Mouse (Mus musculus) natural killer cell, adult 2 months (primary cell): ENCODE data around the gene Pif1.

Experiments used
- DNase-seq, 2 experiments: peaks; one replicate each; pipeline ENCODE4 v3.0.0; 2022; ENCODE audit warnings: low spot score in 2 of 2

The Pif1 gene

GRCm38 (mm10) chr9:65593596-65593995, 6.6 kb downstream of the Pif1 start:
- DNase-seq: no peak

DNA sequence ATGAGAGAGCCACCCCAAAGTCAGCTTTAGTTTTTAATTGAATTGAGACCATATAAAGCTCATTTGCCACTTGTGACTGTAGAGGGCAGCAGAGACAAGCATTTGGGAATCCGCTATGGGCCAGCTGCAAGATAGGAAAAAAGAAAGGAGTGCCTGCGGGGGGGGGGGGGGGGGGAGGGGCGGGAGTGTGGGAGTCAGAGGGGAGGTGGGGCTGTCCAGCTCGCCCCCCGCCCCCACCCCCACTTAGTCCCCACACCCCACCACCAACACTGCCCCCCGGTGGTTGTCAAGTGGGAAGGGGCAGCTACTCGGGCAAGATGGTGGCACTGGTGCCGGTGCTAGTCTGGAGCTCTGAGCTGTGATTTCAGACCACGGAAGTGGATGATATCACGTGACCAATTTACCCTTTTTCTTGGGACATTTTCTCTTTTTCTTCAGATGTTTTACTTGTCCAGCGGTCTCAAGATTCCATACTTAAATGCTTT, 11.8 kb downstream of the Pif1 start:
- peak in 1 of 2 experiments; percentile 38 for DNase-seq

- DNase-seq: no peak
Observed at GRCm38 (mm10) chr9:65600951-65601350, 14.0 kb downstream of the Pif1 start.

GRCm38 (mm10) chr9:65603401-65604102, 16.6 kb downstream of the Pif1 start:
- DNase-seq: no peak

DNA sequence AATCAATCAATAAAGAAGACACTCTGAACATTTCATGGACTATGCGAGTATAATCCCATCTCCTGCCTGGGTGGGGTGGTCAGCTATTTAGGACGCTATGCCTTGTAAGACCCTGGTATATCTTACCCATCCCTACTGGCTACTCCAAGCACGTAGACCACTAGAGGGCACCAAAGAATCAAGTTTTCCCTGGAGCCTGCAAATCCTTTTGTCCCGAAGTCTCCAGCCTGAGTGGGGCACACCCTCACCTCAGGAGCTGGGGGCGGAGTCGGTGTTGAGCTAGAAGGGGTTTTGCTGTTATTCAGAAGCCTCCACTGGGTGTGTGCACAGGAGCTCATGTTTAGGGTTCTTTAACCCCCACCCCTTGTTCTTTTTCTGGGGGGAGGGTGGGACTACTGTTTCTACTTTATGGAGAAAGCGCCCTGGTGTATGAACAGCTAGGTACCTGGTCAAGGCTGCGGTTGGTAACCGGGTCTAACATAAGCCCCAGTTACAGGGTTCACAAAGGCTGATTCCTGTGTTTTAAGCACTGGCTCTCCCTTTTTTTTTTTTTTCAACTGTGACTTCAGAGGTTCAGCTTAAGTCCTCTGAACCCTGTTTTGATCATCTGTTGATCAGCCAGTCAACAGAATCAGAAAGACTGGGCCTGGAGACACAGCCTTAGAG, 18.6 kb downstream of the Pif1 start:
- DNase-seq: peak in 1 of 2 experiments; percentile 27

DNA sequence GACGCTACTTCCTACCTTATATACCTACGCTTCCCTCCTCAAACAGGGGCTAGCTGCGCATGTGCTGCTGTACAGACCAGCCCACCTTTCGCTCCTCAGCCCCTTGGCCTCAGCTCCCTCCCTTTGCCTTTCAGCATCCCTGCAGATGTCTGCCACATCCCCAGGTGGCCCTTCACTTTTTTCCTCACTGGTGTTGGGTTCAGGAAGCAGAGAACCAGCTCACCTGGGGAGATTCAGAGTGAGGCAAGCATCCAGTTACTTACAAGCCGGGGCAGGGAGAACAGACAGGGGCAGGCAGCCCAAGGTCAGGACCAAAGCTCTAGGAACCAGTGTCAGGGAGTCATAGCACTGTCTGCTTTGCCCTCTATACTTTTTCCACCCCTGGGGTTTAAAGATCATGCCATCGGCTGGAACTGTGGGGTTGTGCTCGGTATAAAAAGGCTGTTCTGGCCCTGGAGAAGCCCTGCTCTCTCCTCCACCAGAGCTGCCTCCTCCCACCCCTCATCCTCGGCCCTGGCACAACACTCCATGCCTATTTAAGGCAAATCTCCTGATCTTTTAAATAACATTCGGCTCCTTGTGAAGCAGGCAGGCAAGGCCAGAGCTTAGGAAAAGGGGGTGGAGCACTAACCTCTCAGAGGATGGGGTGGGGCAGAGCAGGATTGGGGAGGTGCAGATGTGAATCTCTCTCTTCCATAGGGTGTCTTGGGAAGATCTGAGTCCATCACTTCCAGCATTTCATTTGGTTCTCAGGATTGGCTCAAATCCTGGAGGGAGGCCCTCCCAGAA, 19.6 kb downstream of the Pif1 start:
- DNase-seq: no peak

DNA sequence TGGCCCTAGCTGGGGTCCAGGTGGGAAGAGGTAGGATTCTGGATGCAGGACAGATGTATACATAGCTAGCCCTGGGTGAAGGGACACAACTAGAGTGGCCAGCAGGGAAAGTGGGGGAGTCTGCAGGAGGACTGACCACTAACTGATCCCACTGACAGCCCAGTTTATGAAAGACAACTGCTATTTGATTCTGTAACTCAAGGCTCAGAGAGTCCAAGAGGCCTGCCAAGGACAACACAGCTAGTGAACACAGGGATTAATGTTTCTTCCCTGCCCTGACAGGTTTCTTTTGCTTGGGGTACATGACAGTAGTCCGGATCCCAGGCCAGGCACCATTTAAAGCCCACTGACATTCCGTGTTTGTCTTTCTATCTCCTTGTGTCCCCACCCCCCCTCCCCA, 20.2 kb downstream of the Pif1 start:
- DNase-seq: no peak

- DNase-seq: no peak
Observed at GRCm38 (mm10) chr9:65611969-65612486, 25.1 kb downstream of the Pif1 start.

DNA sequence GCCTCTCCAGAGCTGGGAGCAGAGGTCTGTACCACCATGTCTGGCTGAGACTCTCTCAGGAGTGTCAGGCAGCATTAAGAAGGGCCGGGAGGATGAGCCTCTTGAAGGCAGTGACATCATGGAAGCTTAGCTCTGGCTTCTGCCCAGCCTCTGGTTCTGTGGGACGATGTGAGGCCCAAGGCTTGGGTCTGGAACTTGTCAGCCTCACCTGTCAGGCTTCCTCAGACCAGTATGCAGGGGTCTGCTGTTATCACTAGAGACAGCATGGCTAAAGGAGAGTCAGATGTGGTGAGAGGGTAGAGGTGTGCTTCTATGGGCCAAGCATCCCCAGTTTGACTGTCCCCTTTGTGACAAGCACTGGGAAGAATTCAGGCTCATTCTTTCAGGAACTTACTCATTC, 26.1 kb downstream of the Pif1 start:
- no peak for DNase-seq

DNA sequence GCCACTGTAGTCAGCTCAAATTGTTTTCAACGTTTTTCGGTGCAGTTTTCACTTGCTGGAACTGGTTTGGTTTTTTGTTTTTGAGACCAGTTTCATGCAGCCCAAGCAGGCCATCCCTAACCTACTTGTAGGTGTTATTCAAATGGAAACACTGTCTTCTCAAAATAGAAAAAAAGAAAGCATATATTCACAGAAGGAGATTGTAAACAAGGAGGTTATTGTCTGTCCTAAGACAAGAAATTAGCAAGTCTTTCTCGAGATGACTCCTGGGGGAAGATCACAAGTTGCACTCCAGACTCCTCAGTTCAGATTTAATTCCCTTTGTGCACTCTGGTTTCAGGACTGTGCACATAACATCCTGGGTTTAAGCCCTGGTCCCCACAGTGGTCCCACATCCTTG, 32.4 kb downstream of the Pif1 start:
- DNase-seq: no peak

GRCm38 (mm10) chr9:65621196-65621595, 34.2 kb downstream of the Pif1 start:
- DNase-seq: no peak

DNA sequence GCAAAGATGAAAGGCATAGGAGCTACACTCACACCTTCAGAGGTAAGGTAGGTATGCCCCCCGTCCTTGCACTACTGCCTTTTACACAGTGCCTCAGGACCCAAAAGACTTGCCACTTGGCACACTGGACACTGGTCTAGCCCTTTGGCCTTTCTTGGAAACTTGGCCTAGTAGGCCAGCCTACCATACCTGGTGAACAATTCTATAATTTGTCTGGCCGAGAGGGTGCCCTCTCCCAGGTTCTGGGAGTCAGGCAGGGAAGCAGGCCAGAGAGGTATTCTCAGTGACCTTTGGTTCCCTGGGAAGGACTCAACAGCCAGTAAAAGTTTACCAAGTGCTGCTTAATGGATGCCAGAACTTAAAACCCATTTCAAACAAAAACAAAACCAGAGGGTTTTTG, 34.7 kb downstream of the Pif1 start:
- DNase-seq: no peak

GRCm38 (mm10) chr9:65622826-65623225, 35.9 kb downstream of the Pif1 start:
- no peak for DNase-seq

- DNase-seq: no peak
Observed at GRCm38 (mm10) chr9:65624266-65624665, 37.3 kb downstream of the Pif1 start.

- no peak for DNase-seq
Observed at GRCm38 (mm10) chr9:65629025-65629766, 42.2 kb downstream of the Pif1 start, which contains the start of gene Rbpms2. Rbpms2 (plus strand) TSS chr9:65629648.

DNA sequence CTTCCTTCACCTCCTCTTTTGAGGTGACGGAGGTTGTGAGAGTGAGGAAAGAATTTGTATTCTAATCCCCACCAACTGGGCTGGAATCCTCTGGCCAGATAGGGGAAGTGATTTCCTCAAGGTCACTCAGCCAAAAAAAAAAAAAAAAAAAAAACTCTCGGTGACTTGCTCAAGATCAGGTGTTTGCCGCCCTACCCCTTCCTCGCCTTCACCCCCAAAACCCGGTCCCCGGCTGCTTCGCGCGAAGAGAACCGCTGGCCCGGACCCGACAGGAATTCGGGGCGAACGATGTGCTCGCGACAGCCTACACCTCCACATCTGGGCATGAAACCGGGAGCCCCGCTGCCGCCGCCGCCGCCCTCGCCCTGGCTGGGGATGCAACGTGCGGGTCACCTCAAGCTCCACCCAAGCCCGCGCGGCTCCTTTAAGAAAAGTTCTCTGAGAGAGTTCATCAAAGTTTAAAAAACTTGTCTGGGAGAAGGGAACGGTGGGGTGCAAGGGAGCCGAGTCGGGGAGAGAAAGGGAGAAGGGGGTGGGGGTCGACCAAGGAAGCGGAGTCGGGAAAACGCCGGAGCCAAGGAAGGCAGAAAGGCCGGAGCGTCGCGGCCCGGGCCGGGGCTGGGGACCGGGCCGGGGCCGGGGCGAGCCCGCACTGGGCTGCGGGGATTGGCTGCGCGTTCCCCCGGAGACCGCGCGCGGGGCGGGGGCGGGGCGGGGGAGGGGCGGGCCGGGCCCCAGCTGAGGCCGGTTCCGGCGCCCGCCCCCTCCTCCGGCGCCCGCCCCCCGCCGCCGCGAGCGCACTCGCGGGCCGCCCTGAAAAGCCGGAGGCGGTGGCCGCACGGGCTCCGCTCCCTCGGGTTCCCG, 43.0 kb downstream of the Pif1 start:
- DNase-seq: peak in 1 of 2 experiments; percentile 12

DNA sequence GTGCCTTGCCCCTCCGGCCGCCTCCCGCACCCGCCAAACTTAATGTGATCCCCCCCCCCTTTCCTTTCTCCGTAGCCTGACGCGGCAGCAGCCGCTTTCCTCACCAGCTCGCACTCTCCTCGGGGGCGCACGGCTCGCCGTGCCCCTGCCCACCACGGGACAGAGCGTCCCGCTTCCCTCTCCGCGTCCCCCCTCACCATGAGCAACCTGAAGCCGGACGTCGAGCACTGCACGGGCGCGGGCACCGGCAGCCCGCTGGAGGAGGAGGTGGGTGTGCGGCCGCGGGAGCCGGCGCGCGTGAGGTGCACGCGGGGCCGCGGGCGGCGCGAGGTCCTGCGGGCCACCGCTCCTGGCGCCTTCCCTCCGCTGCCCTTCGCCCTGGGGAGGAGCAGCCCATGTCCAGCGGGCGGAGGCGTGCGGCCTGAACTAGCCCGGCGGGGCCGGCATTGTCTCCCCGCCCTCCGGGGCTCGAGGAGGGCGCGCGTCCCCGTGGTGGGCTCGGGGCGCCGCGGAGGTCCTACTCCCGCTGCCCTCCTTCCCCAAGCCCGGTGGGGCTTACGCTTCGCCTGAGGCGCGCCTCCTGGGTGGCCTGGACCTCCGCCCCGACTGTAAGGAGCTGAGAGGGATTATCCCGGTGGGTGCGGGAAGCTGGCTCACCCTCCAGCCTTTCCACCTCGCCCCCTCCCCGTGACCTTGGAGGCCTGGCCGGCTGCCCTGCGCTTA, 43.8 kb downstream of the Pif1 start:
- peak in 1 of 2 experiments; percentile 5 for DNase-seq

DNA sequence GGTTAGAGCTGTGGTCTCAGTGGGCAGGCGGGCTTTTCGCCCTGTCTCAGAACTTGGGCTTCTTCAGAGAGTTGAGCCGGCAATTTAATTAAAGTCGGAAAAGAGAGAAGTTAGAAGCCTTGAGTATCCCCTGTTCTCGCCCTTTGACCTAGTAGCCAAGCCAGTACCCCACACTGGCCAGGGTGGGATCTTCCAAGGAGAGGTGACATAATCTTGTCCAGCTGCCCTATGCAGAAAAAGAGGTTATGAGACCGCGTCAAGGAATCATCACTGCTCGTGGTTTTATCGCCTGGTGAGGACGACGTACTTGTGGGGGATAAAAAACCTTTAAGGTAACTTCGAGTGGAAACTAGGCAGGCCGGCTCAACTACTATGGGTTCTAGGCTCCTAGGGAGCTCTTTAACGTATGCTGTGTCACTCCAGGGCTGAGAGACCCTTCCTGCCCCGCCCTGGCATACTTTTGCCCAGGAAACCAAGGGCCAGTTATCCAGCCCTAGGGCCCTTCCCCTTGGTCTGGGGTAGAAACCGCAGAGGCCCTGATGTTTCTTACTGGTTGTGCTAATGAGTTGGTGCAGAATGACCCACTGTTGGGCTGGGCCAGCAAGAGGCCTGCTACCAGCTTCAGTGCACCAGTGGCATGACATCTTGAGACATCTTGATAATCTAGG, 44.5 kb downstream of the Pif1 start:
- DNase-seq: peak; percentile 14 to 23

GRCm38 (mm10) chr9:65635766-65636165, 48.8 kb downstream of the Pif1 start:
- DNase-seq: no peak
